Mouse (Mus musculus) embryonic facial prominence, embryonic 12.5 days (tissue): ENCODE results near the gene Mybpc1. TPM values are rescaled to one million over a fixed set of nuclear protein-coding genes. Genes with fewer than 3 reads are reported as not detected.

Experiments used
- ATAC-seq: fragments of 200-750 bp; cut with Nextera tagmentation; 2 replicates; pipeline ENCODE4 v1.8.0; 2017; ENCODE audit not compliant: insufficient number of reproducible peaks, insufficient read depth, low FRiP score, low TSS enrichment
- H3K27ac ChIP-seq: fragments of 300-500 bp; sonication (generic); 2 replicates; pipeline ENCODE4 v1.5.1; 2016; ENCODE audit warnings: mild to moderate bottlenecking
- H3K27me3 ChIP-seq: fragments of 300-500 bp; sonication (generic); 2 replicates; pipeline ENCODE4 v1.6.1; 2016; ENCODE audit warnings: mild to moderate bottlenecking, moderate library complexity
- H3K36me3 ChIP-seq: fragments of 300-500 bp; sonication (generic); 2 replicates; pipeline ENCODE4 v1.6.1; 2016; ENCODE audit warnings: mild to moderate bottlenecking
- H3K4me1 ChIP-seq: fragments of 300-500 bp; sonication (generic); 2 replicates; pipeline ENCODE4 v1.6.1; 2016
- H3K4me2 ChIP-seq: fragments of 300-500 bp; sonication (generic); replicated peaks from 2 replicates; pipeline ENCODE4 v1.6.1; 2016; ENCODE audit warnings: mild to moderate bottlenecking, moderate library complexity
- H3K4me3 ChIP-seq: fragments of 300-500 bp; sonication (generic); 2 replicates; pipeline ENCODE4 v1.5.1; 2016; ENCODE audit warnings: mild to moderate bottlenecking
- H3K9ac ChIP-seq: fragments of 300-500 bp; sonication (generic); 2 replicates; pipeline ENCODE4 v1.6.1; 2016; ENCODE audit warnings: mild to moderate bottlenecking, moderate library complexity
- H3K9me3 ChIP-seq: fragments of 300-500 bp; sonication (generic); 2 replicates; pipeline ENCODE4 v1.6.1; 2016; ENCODE audit warnings: mild to moderate bottlenecking, moderate library complexity
- WGBS: fragments of 180-500 bp; shearing (Covaris S2); methylation state at CpG from one replicate; pipeline ENCODE4 v1.1.7; 2016; 5-methylcytosine and 5-hydroxymethylcytosine counted together
- polyA plus RNA-seq: library from polyadenylated mRNA; unstranded; fragments of >200 nt; fragmentation: Nextera tagmentation; extraction: Ambion mirVana; gene quantifications from 2 replicates; pipeline ENCODE4 v1.2.1, GENCODE M21; 2016

The Mybpc1 gene
- polyA plus RNA-seq, 1 experiment from 2014 or later: 10.9 TPM

DNA sequence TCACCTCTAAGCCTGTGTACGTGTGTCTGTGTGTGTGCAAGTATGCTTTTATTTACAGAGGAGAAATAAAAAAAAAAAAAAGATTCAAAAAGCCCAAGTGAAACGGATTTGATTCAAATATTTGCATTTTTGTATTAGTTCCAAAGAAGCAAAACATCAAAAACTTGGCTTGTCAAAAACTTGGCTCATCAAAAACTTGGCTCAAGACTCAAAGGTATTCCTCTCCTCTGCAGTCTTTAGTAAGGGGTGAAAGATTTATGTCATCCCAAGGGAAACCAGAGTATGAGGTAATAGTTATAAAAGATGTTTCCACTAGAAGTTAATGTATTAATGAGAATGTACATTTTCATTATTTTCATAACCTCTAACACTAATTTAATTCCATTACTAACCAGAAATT, 1.2 kb downstream of the Mybpc1 start:
- no peak overlapping the region for H3K9ac ChIP-seq
- no peaks in the 10 kb centered on the region for H3K9me3 ChIP-seq
- no peak overlapping the region for H3K27ac ChIP-seq
- H3K4me3 ChIP-seq: no peak overlapping the region
- H3K36me3 ChIP-seq: no peaks in the 10 kb centered on the region
- 45% methylated on average over 2 of the region's 2 CpGs for WGBS
- no peak overlapping the region for H3K4me2 ChIP-seq
- ATAC-seq: no peak
- H3K4me1 ChIP-seq: no peaks in the 10 kb centered on the region; the same call in 1 of the 2 replicates
- no peaks in the 10 kb centered on the region for H3K27me3 ChIP-seq

DNA sequence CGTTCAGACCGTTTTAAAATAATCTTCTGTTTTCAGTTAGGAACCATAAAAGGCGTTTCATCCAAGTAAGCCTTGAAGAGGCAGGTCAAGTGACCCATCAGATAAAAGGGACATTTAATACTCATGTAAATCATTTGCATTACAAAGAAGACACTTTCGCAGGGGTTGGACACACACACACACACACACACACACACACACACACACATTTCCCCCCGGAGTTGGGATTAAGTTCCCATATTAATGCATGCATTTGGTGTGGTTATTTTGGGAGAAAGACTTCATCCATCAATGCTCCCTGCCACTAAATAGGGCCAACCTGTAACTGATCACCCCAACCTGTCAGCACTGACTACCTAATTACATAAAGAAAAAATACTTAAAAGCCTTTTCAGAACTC, 1.7 kb downstream of the Mybpc1 start:
- H3K9ac ChIP-seq: no peak overlapping the region
- H3K4me2 ChIP-seq: no peak overlapping the region
- H3K27me3 ChIP-seq: no peaks in the 10 kb centered on the region
- H3K9me3 ChIP-seq: no peaks in the 10 kb centered on the region
- WGBS: 37% methylated on average over 5 of the region's 5 CpGs
- H3K27ac ChIP-seq: no peak overlapping the region
- no peak overlapping the region for H3K4me3 ChIP-seq
- no peaks in the 10 kb centered on the region; the same call in 1 of the 2 replicates for H3K4me1 ChIP-seq
- no peaks in the 10 kb centered on the region for H3K36me3 ChIP-seq
- ATAC-seq: no peak

DNA sequence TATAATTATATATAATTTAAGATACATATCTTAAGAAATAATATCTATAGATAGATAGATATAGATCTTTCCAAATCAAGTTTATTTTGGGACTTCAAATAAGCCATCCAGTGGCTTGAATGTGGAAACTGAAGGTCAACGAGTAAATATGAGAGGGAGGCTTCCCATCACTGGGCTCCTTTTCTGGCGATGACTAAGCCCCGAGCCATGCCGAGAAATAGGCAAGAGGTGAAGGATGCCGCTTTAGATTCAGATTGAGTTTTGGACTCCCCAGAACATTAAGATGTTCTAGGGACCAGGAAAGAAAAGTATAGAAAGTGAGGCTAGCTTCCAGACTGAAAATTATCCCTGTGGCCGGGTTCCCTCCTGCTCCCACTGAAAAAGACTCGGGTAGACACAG, 4.4 kb downstream of the Mybpc1 start:
- 82% methylated on average over 7 of the region's 7 CpGs for WGBS
- ATAC-seq: no peak
- H3K9me3 ChIP-seq: no peaks in the 10 kb centered on the region

DNA sequence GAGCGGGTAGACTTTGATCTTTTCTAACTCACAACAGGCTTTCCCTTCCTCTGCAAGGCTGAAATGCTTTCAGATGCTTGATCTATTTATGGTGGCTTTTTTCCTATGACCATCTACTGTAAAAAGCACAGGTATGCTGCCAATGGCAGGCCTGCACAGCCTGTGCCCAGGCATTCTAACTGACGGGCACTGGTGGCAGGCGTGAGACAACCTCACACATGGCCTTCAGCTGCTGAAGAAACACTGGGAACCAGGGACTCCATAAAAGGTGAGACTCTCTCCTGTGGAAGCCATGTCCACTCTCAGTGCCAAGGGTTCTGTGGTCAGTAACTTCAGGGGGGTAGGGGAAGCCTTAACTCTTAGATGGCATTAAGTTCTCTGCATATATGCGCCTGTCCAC, 12.6 kb downstream of the Mybpc1 start:
- WGBS: 82% methylated on average over 4 of the region's 4 CpGs

More for the DNA sequence above, 4.4 kb downstream of the Mybpc1 start:
- Histone ChIP-seq H3K27me3 (no peaks in the 10 kb centered on the region), H3K4me3 (no peak overlapping the region), H3K36me3 (no peaks in the 10 kb centered on the region), H3K9ac (no peak overlapping the region), H3K4me1 (no peaks in the 10 kb centered on the region; the same call in 1 of the 2 replicates), H3K27ac (no peak overlapping the region), H3K4me2 (no peak overlapping the region)

DNA sequence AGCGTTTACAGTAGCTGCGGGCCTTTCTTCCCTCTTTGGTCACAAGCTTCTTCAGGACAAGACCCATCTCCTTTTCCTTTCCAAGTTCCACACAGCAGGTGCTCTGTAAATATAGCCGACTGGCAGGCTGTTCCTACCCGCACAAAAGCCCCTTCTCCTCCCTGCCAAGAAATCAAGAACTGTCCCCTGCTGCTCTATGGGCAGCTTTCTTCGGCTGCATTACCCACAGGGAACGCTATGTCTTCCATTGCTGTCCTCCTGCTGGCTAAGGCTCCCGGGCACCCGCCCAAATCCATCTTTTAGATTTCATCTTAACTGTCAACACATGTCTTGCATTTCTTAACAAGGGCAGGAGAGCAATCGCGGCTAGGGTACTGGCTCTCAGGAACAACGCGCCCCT, 13.9 kb downstream of the Mybpc1 start:
- no peak for ATAC-seq
- WGBS: 57% methylated on average over 12 of the region's 12 CpGs
- Histone ChIP-seq H3K4me3 (no peak overlapping the region), H3K27ac (no peak overlapping the region), H3K4me2 (no peak overlapping the region), H3K4me1 (no peaks in the 10 kb centered on the region), H3K36me3 (no peaks in the 10 kb centered on the region), H3K27me3 (no peaks in the 10 kb centered on the region), H3K9me3 (no peaks in the 10 kb centered on the region), H3K9ac (no peak overlapping the region)

More for the DNA sequence above, 12.6 kb downstream of the Mybpc1 start:
- no peak overlapping the region for H3K27ac ChIP-seq
- no peak overlapping the region for H3K4me3 ChIP-seq
- H3K9me3 ChIP-seq: no peaks in the 10 kb centered on the region
- ATAC-seq: no peak
- no peaks in the 10 kb centered on the region for H3K4me1 ChIP-seq
- no peak overlapping the region for H3K9ac ChIP-seq
- H3K27me3 ChIP-seq: no peaks in the 10 kb centered on the region
- no peak overlapping the region for H3K4me2 ChIP-seq
- no peaks in the 10 kb centered on the region for H3K36me3 ChIP-seq

DNA sequence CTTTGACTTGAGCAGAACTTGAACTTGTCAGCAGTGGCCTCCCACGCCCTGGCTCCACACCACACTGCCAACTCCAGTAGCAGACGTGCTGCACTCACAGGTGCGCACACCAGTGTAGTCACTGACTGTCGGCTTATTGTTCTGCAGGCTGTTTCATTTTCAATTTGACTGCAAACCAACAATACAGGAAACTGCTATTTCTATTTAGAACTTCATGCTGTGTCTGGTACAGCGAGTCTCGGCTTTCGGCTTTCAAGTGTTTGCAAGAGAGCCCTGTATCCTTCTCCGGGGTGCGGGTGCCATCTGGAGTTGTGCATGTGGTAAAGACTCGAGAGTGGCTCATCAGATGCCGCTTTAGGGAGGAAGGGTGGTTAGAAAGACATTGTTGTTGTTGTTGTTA, 20.5 kb downstream of the Mybpc1 start:
- 88% methylated on average over 11 of the region's 11 CpGs for WGBS
- Histone ChIP-seq H3K4me1 (no peaks in the 10 kb centered on the region), H3K9ac (no peak overlapping the region), H3K4me3 (no peak overlapping the region), H3K4me2 (no peak overlapping the region), H3K27ac (no peak overlapping the region), H3K36me3 (no peaks in the 10 kb centered on the region), H3K27me3 (no peaks in the 10 kb centered on the region), H3K9me3 (no peaks in the 10 kb centered on the region)
- no peak for ATAC-seq

DNA sequence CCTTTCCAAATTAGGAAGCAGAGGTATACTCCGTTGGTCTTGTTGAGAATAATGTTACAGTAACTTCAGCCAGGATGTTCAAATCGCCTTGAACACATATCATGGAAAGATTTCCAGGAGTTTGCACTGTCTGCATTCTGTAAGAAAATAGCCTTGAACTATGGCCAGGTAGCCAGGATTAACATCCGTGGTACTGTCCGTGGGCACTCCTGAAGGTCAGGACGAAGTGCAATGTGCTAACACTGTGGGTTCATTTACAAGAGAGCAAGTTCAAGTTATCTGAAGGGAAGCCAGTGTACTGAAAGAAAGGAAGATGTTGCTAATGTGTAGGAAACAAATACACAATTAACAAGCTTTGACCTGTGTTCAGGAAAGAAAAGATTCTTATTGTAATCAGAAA, 24.2 kb downstream of the Mybpc1 start:
- Histone ChIP-seq H3K9me3 (no peaks in the 10 kb centered on the region), H3K27me3 (no peaks in the 10 kb centered on the region), H3K27ac (no peak overlapping the region), H3K9ac (no peak overlapping the region), H3K36me3 (no peaks in the 10 kb centered on the region), H3K4me2 (no peak overlapping the region), H3K4me3 (no peak overlapping the region), H3K4me1 (no peaks in the 10 kb centered on the region)
- ATAC-seq: no peak
- 84% methylated on average over 5 of the region's 5 CpGs for WGBS

DNA sequence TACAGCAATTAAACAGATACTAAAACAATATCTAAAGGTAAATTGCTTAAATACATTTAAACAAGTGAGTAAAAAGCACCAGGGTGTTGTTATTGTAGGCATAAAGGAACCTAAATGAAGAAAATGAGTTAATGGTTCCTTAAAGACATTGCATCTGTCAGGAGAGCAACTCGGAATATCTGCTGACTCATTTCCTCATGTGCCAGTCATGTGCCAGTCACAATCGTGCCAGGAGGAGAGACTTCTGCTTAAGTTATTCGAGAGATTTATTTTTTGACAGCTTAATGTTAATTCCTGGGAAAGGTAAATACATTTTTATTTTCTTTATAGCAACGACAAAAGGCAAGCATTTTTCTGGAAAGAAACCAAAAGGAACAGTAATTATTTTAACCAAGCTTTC, 26.3 kb downstream of the Mybpc1 start:
- no peak overlapping the region for H3K27ac ChIP-seq
- H3K9ac ChIP-seq: no peak overlapping the region
- no peak for ATAC-seq
- no peaks in the 10 kb centered on the region for H3K9me3 ChIP-seq
- 75% methylated on average over 4 of the region's 4 CpGs for WGBS
- H3K4me3 ChIP-seq: no peak overlapping the region
- no peaks in the 10 kb centered on the region for H3K27me3 ChIP-seq
- H3K4me1 ChIP-seq: no peaks in the 10 kb centered on the region
- no peaks in the 10 kb centered on the region for H3K36me3 ChIP-seq
- H3K4me2 ChIP-seq: no peak overlapping the region

DNA sequence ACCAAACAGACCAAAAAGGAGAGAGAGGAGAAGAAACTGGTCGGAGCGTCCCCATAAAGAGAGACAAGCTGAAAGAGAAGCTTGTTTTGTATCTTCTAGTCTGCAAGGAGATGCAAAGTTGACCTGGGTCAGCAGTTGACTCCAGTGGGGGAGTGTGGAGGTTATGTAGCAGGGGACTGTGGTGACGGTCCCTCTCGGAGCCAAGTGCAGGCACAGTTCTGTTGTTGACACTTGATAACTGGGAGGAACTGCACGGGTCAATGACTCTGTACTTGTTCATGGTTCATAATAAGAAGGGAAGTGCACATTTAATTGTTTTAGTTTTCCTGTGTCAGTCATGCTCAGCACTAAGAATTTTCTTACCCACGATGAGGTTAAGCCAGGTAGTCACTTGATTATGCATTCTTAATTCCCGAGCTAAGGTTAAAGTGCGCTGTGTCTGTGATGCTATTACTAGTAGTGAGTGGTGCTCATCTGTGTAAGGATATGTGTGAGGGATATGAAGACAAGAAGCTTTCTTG, 30.8 kb downstream of the Mybpc1 start:
- Histone ChIP-seq H3K9ac (no peak overlapping the region), H3K4me1 (no peaks in the 10 kb centered on the region), H3K36me3 (no peaks in the 10 kb centered on the region), H3K9me3 (no peaks in the 10 kb centered on the region), H3K4me2 (no peak overlapping the region), H3K27ac (no peak overlapping the region), H3K27me3 (no peaks in the 10 kb centered on the region), H3K4me3 (no peak overlapping the region)
- 74% methylated on average over 8 of the region's 8 CpGs for WGBS
- ATAC-seq: no peak

DNA sequence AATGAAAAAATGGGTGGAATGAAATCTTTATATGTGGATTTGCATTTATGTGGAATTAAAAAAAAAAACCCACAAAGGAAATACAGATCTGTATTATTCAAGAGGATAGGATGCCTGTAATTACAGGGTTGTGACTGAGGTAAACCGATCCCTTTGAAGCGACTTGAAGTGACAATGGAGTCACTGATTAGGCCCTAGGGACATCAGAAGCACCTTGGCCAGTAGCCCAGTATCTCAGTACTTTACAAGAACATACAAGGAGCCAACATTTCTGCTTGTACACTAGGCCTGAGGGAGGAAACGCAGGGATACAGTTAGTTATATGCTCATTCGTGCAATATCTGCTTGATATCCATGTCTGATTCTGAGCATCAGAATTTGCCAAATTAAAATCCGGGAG, 32.8 kb downstream of the Mybpc1 start:
- Histone ChIP-seq H3K9ac (no peak overlapping the region), H3K36me3 (no peaks in the 10 kb centered on the region), H3K4me3 (no peak overlapping the region), H3K4me1 (no peaks in the 10 kb centered on the region), H3K27me3 (no peaks in the 10 kb centered on the region), H3K9me3 (no peaks in the 10 kb centered on the region), H3K27ac (no peak overlapping the region), H3K4me2 (no peak overlapping the region)
- WGBS: 82% methylated on average over 5 of the region's 5 CpGs
- no peak for ATAC-seq

DNA sequence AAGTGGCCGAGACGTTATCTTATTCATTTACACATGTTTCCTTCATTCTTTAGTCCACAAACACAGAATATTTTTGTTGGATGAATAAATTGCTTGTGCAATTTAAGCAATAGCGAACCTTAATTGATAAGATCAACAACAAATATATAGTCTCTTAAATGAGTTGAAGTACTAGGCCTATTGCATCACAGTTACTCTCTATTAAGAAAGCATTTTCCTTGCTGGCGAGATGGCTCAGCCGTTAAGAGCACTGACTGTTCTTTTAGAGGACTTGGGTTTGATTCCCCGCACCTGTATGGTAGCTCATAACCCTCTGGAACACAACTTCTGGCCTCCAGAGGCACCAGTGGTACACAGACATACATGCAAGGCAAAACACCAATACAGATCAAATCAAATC, 47.9 kb downstream of the Mybpc1 start:
- Histone ChIP-seq H3K9ac (no peak overlapping the region), H3K27me3 (no peaks in the 10 kb centered on the region), H3K4me1 (no peaks in the 10 kb centered on the region), H3K36me3 (no peaks in the 10 kb centered on the region), H3K27ac (no peak overlapping the region), H3K4me3 (no peak overlapping the region), H3K4me2 (no peak overlapping the region), H3K9me3 (no peaks in the 10 kb centered on the region)
- 88% methylated on average over 6 of the region's 6 CpGs for WGBS
- ATAC-seq: no peak

DNA sequence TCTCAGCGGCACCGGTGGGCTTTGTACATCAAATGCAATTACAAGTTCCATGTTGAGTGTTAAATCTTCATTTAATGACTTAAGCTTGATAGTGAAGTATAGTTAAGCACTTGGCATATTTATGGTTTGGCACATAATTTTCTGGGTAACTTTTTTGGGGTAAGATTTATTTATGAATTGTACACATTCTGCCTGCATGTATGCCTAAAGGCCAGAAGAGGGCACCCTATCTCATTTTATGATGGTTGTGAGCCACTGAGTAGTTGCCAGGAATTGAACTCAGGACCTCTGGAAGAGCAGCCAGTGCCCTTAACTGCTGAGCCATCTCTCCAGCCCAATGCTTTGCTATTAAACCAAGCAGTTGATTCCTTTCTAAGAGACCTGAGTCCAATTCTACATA, 52.2 kb downstream of the Mybpc1 start:
- Histone ChIP-seq H3K9me3 (0 out of 2 replicates have a peak, but pooled peaks cover 4% of the 10 kb centered on the region), H3K4me1 (no peaks in the 10 kb centered on the region), H3K36me3 (no peaks in the 10 kb centered on the region), H3K4me2 (no peak overlapping the region), H3K9ac (no peak overlapping the region), H3K27ac (no peak overlapping the region), H3K27me3 (no peaks in the 10 kb centered on the region), H3K4me3 (no peak overlapping the region)
- no peak for ATAC-seq
- WGBS: 87% methylated on average over 2 of the region's 2 CpGs

DNA sequence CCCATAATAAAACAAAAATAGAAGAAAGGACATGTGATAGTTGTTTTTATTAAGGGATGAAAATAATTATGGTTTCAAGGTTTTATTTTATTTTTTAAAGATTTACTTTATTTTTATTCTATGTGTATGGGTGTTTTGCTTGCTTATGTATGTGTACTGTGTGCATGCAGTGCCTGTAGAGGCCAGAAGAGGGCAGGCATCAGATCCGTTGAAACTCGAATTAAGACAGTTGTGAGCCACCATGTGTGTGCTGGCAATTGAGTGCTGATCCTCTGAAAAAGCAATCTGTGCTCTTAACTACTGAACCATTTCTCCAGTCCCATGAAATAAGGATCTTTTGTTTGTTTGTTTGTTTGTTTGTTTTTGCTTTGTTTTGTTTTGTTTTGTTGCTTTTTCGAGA, 54.7 kb downstream of the Mybpc1 start:
- H3K9ac ChIP-seq: no peak overlapping the region
- no peak overlapping the region for H3K4me3 ChIP-seq
- no peak overlapping the region for H3K27ac ChIP-seq
- H3K9me3 ChIP-seq: 0 out of 2 replicates have a peak, but pooled peaks cover 4% of the 10 kb centered on the region
- no peaks in the 10 kb centered on the region for H3K36me3 ChIP-seq
- ATAC-seq: no peak
- 83% methylated on average over 3 of the region's 3 CpGs for WGBS
- H3K4me1 ChIP-seq: no peaks in the 10 kb centered on the region
- H3K27me3 ChIP-seq: no peaks in the 10 kb centered on the region
- H3K4me2 ChIP-seq: no peak overlapping the region
